Mouse (Mus musculus) heart, embryonic 10.5 days (tissue): ENCODE measurements around the gene Kif17. TPM values are rescaled to one million over a fixed set of nuclear protein-coding genes. Genes with fewer than 3 reads are reported as not detected.

ENCODE experiments used
- DNase-seq: peaks from one replicate; pipeline ENCODE4 v3.0.0-alpha.2; 2017; ENCODE audit warnings: low spot score
- H3K27ac ChIP-seq: fragments of 300-500 bp; sonication (generic); 2 replicates; pipeline ENCODE4 v1.5.1; 2016; ENCODE audit warnings: mild to moderate bottlenecking
- H3K27me3 ChIP-seq: fragments of 300-500 bp; sonication (generic); 2 replicates; pipeline ENCODE4 v1.6.1; 2016; ENCODE audit warnings: mild to moderate bottlenecking; ENCODE audit not compliant: poor library complexity, insufficient read depth, severe bottlenecking
- H3K36me3 ChIP-seq: fragments of 300-500 bp; sonication (generic); 2 replicates; pipeline ENCODE4 v1.6.1; 2016; ENCODE audit warnings: mild to moderate bottlenecking, moderate library complexity
- H3K4me1 ChIP-seq: fragments of 300-500 bp; sonication (generic); 2 replicates; pipeline ENCODE4 v1.6.1; 2016; ENCODE audit warnings: mild to moderate bottlenecking
- H3K4me3 ChIP-seq: fragments of 300-500 bp; sonication (generic); 2 replicates; pipeline ENCODE4 v1.5.1; 2016; ENCODE audit warnings: mild to moderate bottlenecking, moderate library complexity
- H3K9me3 ChIP-seq: fragments of 300-500 bp; sonication (generic); 2 replicates; pipeline ENCODE4 v1.6.1; 2016; ENCODE audit warnings: mild to moderate bottlenecking, moderate library complexity
- WGBS: fragments of 180-500 bp; shearing (Covaris S2); methylation state at CpG from one replicate; pipeline ENCODE4 v1.1.7; 2016; 5-methylcytosine and 5-hydroxymethylcytosine counted together
- polyA plus RNA-seq: library from polyadenylated mRNA; unstranded; fragments of >200 nt; fragmentation: Nextera tagmentation; extraction: Ambion mirVana; gene quantifications from 2 replicates; pipeline ENCODE4 v1.2.1, GENCODE M21; 2016

The Kif17 gene
- polyA plus RNA-seq, 1 experiment from 2014 or later = 0.64 TPM

DNA sequence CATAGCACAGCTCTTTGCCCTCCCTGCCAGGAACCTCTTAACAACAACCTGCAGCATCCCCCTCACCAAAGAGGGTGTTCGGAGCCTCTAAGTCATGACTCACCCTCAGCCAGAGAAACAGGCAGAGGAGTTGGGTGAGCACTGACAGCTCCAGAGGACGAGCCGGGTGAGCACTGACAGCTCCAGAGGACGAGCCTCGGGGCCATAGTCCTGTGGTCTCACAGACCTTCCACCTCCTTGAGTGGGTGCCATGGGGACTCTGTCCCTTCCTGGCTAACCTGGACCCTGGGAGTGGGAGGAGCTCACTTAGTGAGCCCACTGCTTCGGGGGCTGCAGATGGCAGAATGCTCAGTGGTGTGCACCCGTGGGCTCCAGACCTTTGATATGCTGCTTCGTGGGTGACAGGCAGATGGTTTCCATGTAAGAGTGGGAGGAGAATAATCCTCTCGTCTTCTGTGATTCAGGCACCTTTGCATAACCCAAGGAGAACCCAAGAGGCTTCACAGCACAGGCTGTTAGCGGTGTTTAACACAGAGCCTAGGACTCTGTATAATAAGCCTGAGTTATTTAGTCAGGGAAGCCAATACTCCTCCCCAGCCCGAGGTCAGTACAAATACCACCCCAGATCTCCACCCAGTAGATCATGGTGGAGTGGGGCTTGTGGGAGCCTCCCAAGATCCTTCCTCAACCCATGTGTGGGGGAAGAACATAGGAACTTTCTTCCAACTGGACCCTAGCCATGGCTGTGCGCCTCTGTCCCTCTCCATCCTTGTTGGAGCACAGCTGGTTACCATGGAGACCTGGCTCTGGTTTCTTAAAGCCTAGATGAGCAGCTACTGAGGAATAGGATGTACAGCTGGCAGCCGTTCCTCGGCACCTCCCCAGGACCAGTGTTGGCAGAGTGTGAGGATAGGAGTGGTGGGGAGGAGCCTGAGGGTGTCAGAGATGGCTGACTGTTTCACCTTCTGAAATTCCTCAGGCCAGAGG lies 22.1 kb downstream of the Kif17 start:
- no peak overlapping the region for H3K27ac ChIP-seq
- no peak overlapping the region for H3K4me3 ChIP-seq
- 62% methylated on average over 14 of the region's 14 CpGs for WGBS
- H3K36me3 ChIP-seq = no peaks in the 10 kb centered on the region
- peaks cover 49% of the 10 kb centered on the region for H3K27me3 ChIP-seq
- H3K4me1 ChIP-seq = peaks cover 9% of the 10 kb centered on the region; the same call in 1 of the 2 replicates
- H3K9me3 ChIP-seq = 0 out of 2 replicates have a peak, but pooled peaks cover under 1% of the 10 kb centered on the region
- no peak for DNase-seq

DNA sequence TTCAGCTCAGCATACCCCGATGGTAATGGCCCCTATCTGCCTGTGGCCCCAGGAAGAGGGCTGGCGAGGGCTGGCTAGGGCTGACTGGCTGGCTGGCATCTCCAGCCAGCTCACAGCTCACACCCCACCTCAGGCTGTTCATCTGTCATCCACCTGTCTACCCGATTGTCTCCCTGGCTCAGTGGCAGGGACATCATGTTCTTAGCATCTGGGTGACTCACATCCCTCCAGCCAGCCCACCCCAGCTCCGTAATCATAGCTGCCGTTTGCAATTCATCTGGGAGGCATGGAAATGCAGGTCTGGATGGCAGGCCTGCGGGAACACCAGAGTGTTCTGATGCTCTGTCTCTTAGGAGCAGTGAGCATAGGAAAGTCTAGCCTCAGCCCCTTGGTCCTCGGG lies 28.1 kb downstream of the Kif17 start:
- Histone ChIP-seq H3K36me3 (no peaks in the 10 kb centered on the region), H3K9me3 (no peaks in the 10 kb centered on the region), H3K27ac (no peak overlapping the region), H3K27me3 (peaks cover 53% of the 10 kb centered on the region), H3K4me1 (0 out of 2 replicates have a peak, but pooled peaks cover 3% of the 10 kb centered on the region), H3K4me3 (no peak overlapping the region)
- DNase-seq = no peak
- WGBS = 66% methylated on average over 7 of the region's 7 CpGs

GRCm38 (mm10) chr4:138282834-138283233 lies 32.6 kb downstream of the Kif17 start:
- peak; percentile 83 for DNase-seq
- Histone ChIP-seq H3K36me3 (no peaks in the 10 kb centered on the region), H3K4me1 (no peaks in the 10 kb centered on the region), H3K27me3 (peaks cover 39% of the 10 kb centered on the region), H3K4me3 (no peak overlapping the region), H3K27ac (no peak overlapping the region), H3K9me3 (no peaks in the 10 kb centered on the region)
- WGBS = 23% methylated on average over 4 of the region's 4 CpGs

DNA sequence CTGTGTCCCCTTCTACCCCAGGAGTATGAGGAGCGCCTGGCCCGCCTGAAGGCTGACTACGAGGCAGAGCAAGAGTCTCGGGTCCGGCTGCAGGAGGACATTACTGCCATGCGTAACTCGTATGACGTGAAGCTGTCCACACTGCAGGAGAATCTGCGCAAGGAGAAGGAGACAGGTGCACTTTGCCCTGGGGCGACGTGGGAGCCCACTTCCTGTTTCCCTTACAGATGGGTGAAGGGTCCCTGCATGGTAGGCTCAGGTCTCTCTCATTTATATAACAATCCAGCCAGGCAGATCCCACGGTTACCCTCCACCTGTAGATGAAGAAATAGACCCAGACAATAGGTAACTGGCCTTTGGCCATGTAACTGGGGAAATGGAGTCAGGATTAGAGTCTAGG lies 36.2 kb downstream of the Kif17 start:
- Histone ChIP-seq H3K4me1 (no peaks in the 10 kb centered on the region), H3K27ac (no peak overlapping the region), H3K36me3 (no peaks in the 10 kb centered on the region), H3K27me3 (peaks cover 26% of the 10 kb centered on the region; the same call in 1 of the 2 replicates), H3K9me3 (no peaks in the 10 kb centered on the region), H3K4me3 (no peak overlapping the region)
- WGBS = 85% methylated on average over 12 of the region's 12 CpGs
- no peak for DNase-seq

DNA sequence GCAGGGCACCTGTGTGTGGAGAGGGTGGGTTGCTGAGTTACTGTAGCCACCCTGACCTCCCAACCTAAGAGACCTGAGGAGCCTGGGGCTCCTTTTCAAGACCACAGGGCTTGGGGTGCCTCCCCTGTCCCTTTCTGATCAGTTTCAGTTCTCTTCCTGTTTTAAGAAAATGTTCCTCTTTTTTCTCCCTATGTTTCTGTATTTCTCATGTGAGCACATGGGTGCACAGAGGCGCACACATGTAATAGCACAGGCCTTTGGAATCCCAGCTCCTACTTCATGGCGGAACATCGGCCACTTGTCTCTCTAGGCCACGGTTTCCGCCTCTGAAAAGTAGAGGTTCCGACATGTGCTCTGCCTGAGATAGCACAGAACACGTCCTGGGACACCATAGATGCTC lies 38.5 kb downstream of the Kif17 start:
- Histone ChIP-seq H3K36me3 (no peaks in the 10 kb centered on the region), H3K9me3 (no peaks in the 10 kb centered on the region), H3K4me1 (no peaks in the 10 kb centered on the region), H3K4me3 (no peak overlapping the region), H3K27me3 (peaks cover 21% of the 10 kb centered on the region; the same call in 1 of the 2 replicates), H3K27ac (no peak overlapping the region)
- DNase-seq = no peak
- WGBS = 76% methylated on average over 7 of the region's 7 CpGs

GRCm38 (mm10) chr4:138292028-138292427 lies 41.8 kb downstream of the Kif17 start:
- Histone ChIP-seq H3K9me3 (no peaks in the 10 kb centered on the region), H3K4me3 (no peak overlapping the region), H3K36me3 (no peaks in the 10 kb centered on the region), H3K27ac (no peak overlapping the region), H3K4me1 (no peaks in the 10 kb centered on the region), H3K27me3 (peaks cover 18% of the 10 kb centered on the region; the same call in 1 of the 2 replicates)
- WGBS = 85% methylated on average over 13 of the region's 13 CpGs
- DNase-seq = no peak

GRCm38 (mm10) chr4:138293261-138293948 lies 43.2 kb downstream of the Kif17 start:
- Histone ChIP-seq H3K27me3 (peaks cover 4% of the 10 kb centered on the region; the same call in 1 of the 2 replicates), H3K4me3 (no peak overlapping the region), H3K9me3 (no peaks in the 10 kb centered on the region), H3K36me3 (no peaks in the 10 kb centered on the region), H3K27ac (no peak overlapping the region), H3K4me1 (no peaks in the 10 kb centered on the region)
- DNase-seq = no peak
- 81% methylated on average over 18 of the region's 18 CpGs for WGBS

DNA sequence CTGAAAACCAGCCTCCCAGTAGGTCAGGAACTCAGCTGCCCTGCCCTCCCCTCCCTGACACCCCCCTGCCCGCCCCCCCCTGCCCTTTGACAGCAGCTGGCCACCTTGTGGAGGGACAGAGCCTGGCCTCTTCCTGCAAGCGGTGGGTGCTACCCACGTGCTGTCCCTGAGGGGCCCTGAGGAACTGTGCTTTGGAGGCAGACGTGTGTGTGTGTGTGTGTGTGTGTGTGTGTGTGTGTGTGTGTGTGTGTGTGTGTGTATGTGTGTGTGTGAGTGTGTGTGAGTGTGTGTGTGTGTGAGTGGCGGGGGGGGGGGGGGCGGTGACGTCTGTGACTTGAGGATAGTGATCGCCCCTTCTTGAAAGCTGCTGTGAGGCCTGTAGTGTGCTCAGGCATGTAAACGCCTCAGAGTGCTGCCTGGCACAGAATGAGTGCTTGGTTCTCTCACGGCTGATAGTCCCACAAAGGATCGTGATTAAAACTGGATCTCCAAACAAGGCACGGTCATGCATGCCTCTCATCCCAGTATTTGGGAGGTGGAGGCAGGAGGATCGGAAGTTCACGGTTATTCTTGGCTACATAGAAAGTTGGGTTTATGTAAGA lies 43.8 kb downstream of the Kif17 start:
- 78% methylated on average over 10 of the region's 14 CpGs for WGBS
- Histone ChIP-seq H3K9me3 (no peaks in the 10 kb centered on the region), H3K4me3 (no peak overlapping the region), H3K27ac (no peak overlapping the region), H3K36me3 (no peaks in the 10 kb centered on the region), H3K27me3 (peaks cover 4% of the 10 kb centered on the region; the same call in 1 of the 2 replicates), H3K4me1 (no peaks in the 10 kb centered on the region)
- DNase-seq = no peak

DNA sequence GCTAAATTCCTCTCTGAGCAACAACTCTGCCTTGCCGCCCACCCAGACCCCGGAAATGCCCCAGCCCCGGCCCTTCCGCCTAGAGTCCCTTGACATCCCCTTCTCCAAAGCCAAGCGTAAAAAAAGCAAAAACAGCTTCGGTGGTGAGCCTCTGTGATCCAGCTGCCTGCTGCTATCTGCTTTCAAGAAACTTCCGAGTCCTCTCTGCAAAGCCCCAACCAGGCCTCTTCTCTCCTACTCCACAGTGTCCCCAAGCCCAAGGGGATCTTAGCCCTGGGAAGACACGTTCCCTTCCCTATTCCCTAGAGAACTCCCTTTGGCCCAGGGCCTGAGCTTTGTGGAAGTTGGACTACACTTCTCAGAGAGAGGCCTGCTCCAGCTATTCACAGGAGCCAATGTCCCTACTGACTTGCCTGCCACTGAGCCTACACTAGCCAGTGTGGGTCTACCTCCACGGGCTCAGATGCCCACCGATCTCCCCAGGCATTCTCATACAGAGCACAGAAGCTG lies 51.1 kb downstream of the Kif17 start:
- H3K36me3 ChIP-seq = peaks cover under 1% of the 10 kb centered on the region; the same call in 1 of the 2 replicates
- DNase-seq = no peak
- 79% methylated on average over 10 of the region's 10 CpGs for WGBS

DNA sequence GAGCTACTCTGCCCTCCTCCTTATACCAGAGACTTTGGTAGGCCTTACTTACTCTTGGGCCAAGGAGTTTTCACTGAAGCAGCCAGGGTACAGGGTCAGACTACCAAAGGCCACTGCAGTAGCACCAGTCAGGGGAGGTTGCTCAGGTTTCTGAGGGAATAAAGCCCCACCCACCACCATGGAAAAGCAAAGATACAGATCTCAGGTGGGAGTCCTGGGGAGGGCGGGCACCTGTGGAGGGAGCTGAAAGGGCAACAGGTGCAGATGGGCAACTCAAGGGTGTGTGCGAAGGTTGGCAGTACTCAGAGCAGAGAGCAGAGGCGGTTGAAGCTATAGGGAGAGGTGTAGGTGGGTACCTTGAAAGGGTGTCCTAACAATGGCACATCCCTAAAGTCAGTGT lies 52.8 kb downstream of the Kif17 start:
- H3K4me3 ChIP-seq = 0 out of 2 replicates have a peak overlapping the region, but pooled peaks have one; percentile 98
- H3K4me1 ChIP-seq = peaks cover 22% of the 10 kb centered on the region
- peaks cover 17% of the 10 kb centered on the region for H3K36me3 ChIP-seq
- DNase-seq = no peak
- 87% methylated on average over 3 of the region's 3 CpGs for WGBS
- no peaks in the 10 kb centered on the region for H3K27me3 ChIP-seq
- no peaks in the 10 kb centered on the region for H3K9me3 ChIP-seq
- no peak overlapping the region for H3K27ac ChIP-seq

More for the DNA sequence above, 51.1 kb downstream of the Kif17 start:
- Histone ChIP-seq H3K9me3 (no peaks in the 10 kb centered on the region), H3K27me3 (no peaks in the 10 kb centered on the region), H3K4me3 (no peak overlapping the region), H3K4me1 (peaks cover 22% of the 10 kb centered on the region), H3K27ac (no peak overlapping the region)

DNA sequence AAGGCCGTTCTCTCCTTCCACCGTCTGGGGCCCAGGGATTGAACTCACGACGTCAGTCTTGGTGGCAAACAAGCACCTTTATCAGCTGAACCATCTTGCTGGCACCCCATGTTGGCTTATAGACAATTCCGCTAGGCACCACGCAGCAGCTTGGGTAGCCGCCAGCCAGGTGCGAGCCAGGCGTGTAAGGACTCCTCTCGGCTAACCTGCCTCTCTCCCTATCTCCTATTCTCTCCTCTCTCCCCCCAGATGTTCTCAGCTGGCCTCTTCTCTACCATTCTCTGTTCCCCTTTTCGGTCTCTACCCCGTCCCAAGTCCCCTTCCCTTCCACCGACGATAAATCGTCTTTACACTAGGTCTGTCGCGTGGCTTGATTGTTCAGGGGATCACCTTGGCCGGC lies 53.5 kb downstream of the Kif17 start:
- Histone ChIP-seq H3K4me1 (peaks cover 22% of the 10 kb centered on the region), H3K27ac (peak overlapping the region; percentile 93), H3K36me3 (peaks cover 25% of the 10 kb centered on the region), H3K27me3 (no peaks in the 10 kb centered on the region), H3K9me3 (no peaks in the 10 kb centered on the region), H3K4me3 (peak overlapping the region; percentile 98)
- WGBS = 20% methylated on average over 18 of the region's 18 CpGs
- DNase-seq = no peak

DNA sequence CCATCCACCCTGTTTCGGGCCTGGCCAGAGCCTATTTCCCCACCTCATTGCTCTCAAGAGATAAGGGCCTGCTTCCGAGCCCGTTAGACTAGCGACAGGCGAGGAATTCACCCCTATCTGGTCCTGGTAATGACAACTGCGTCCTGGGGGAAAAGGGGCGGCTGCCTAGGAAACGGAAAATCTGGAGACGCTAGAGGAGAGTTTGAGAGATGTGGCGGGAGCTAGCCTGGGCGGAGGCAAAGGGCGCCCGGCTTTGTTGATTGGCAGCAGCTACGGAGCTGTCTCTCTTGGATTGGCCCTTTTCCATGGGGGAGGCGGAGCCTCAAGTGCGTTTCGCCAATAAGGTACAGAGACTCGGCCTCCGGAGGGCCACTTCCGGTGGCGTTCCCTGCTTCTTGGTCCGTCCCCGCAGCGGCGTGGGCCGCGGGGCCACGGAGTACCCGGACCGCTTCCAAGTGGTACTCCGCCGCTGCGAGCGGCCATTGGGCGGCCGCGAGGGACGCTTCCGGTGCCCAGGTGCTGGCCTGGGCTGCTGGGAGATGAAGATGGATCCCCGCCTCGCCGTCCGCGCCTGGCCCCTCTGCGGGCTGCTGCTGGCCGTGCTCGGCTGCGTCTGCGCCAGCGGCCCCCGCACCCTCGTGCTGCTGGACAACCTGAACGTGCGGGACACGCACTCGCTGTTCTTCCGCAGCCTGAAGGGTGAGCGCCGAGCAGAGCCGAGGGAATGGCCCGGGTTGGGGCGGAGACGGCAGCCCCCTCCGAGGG lies 54.3 kb downstream of the Kif17 start, which contains the start of gene Ddost:
Gene Ddost (plus strand): TSS at position 391 of the 765 bp plus-strand sequence.
- Histone ChIP-seq H3K4me3 (peak within 1 kb of the TSS; percentile 98), H3K36me3 (peaks cover 32% of the 10 kb centered on the region), H3K9me3 (no peaks in the 10 kb centered on the region), H3K27ac (peak within 1 kb of the TSS; percentile 93), H3K4me1 (peaks cover 22% of the 10 kb centered on the region), H3K27me3 (no peaks in the 10 kb centered on the region)
- DNase-seq = peak; percentile 99
- WGBS = under 1% methylated on average over 64 of the region's 64 CpGs
